Mouse (Mus musculus) left cerebral cortex, postnatal 4 days (tissue): ENCODE measurements around the gene Spsb1. TPM values are rescaled to one million over a fixed set of nuclear protein-coding genes. Genes with fewer than 3 reads are reported as not detected.

Source experiments
- total RNA-seq, 2 experiments: library from RNA; stranded (reverse); gene quantifications; 2 replicates each; pipeline ENCODE4 v1.2.3; 2021

Spsb1 gene
- total RNA-seq, 2 experiments from 2014 or later, result 13.9 to 15.3 TPM

Other genes with a start within 250 kb of the Spsb1 start
- gene Tmem201, start 217.0 kb downstream of the Spsb1 start, total RNA-seq, result 10 to 100 TPM; 57.8 to 60.1 TPM
- 10 to 100 TPM; 18.6 to 19.4 TPM for gene Slc25a33, start 180.8 kb downstream of the Spsb1 start, total RNA-seq
- gene H6pd, start 54.0 kb upstream of the Spsb1 start, total RNA-seq, result 10 to 100 TPM; 11.7 to 13.8 TPM
- gene Gpr157, start 132.3 kb upstream of the Spsb1 start, total RNA-seq, result 1 to 10 TPM; 1.2 to 1.5 TPM
- gene Slc2a5, start 164.2 kb upstream of the Spsb1 start, total RNA-seq, result 1 to 10 TPM; 1.4 to 1.5 TPM
- gene Slc2a7, start 193.9 kb upstream of the Spsb1 start, total RNA-seq, result not detected
- gene Car6, start 246.3 kb upstream of the Spsb1 start, total RNA-seq, result not detected